Mouse (Mus musculus): ENCODE measurements around the gene Nptxr.

The Nptxr gene

DNA sequence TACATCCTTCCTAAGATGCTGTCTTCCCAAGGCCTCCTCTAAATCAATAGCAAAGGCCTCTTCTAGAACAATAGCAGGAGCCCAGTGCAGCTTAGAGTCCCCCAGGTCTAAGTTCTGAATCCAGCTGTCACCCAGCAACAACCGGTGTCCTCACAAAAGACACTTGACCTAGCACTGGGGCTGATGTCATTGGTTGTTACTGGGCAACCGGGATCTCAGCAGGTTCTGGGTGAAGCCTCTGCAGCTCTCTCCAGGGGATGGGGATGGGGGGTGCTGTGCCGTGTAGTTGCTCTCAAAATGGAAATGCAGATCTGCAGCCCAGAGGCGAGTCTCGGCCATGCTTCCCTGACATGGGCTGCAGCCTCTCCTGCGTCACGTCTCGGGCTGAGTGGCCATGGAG, 16.8 kb downstream of the Nptxr start:
- DNase-seq (ENCODE audit: low read depth, low spot score), result no peak
- Histone ChIP-seq H3K36me3 (ENCODE audit: control insufficient read depth, insufficient read depth, low read length, poor library complexity, severe bottlenecking) (no peaks in the 10 kb centered on the region), H3K27me3 (ENCODE audit: control insufficient read depth, insufficient read depth, low read length, poor library complexity, severe bottlenecking) (no peaks in the 10 kb centered on the region)

GRCm38 (mm10) chr15:79785056-79785455, 19.5 kb downstream of the Nptxr start:
- Histone ChIP-seq H3K27me3 (ENCODE audit: control insufficient read depth, insufficient read depth, low read length, poor library complexity, severe bottlenecking) (no peaks in the 10 kb centered on the region), H3K36me3 (ENCODE audit: control insufficient read depth, insufficient read depth, low read length, poor library complexity, severe bottlenecking) (no peaks in the 10 kb centered on the region)
- no peak for DNase-seq (ENCODE audit: low read depth, low spot score)

- no peak for DNase-seq (ENCODE audit: low read depth, low spot score)
- Histone ChIP-seq H3K27me3 (ENCODE audit: control insufficient read depth, insufficient read depth, low read length, poor library complexity, severe bottlenecking) (no peaks in the 10 kb centered on the region), H3K36me3 (ENCODE audit: control insufficient read depth, insufficient read depth, low read length, poor library complexity, severe bottlenecking) (no peaks in the 10 kb centered on the region)
These were observed 26.8 kb downstream of the Nptxr start, which contains the start of gene Dnal4 for GRCm38 (mm10) chr15:79777749-79778148. Dnal4 (minus strand) TSS chr15:79777849.

DNA sequence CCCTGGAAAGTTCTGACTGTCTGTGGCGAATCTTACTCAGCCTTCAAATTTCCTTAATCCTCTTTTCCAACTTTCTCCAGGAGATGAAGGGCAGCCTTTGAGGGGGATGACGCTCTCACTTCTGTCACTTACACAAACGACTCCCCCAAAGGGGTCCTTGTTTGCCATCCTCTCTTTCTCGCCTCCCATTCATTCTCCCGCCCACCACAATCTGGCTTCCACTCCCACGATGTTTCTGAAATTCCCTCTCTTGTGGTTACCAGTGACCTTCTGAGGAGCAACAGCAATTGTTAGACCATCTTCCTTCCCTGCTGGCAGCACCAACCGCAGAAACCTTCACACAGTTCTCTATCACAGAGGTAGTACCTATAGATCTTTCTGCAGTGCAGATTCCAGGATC, 28.9 kb downstream of the Nptxr start:
- no peak for DNase-seq (ENCODE audit: low read depth, low spot score)
- Histone ChIP-seq H3K36me3 (ENCODE audit: control insufficient read depth, insufficient read depth, low read length, poor library complexity, severe bottlenecking) (no peaks in the 10 kb centered on the region), H3K27me3 (ENCODE audit: control insufficient read depth, insufficient read depth, low read length, poor library complexity, severe bottlenecking) (no peaks in the 10 kb centered on the region)

DNA sequence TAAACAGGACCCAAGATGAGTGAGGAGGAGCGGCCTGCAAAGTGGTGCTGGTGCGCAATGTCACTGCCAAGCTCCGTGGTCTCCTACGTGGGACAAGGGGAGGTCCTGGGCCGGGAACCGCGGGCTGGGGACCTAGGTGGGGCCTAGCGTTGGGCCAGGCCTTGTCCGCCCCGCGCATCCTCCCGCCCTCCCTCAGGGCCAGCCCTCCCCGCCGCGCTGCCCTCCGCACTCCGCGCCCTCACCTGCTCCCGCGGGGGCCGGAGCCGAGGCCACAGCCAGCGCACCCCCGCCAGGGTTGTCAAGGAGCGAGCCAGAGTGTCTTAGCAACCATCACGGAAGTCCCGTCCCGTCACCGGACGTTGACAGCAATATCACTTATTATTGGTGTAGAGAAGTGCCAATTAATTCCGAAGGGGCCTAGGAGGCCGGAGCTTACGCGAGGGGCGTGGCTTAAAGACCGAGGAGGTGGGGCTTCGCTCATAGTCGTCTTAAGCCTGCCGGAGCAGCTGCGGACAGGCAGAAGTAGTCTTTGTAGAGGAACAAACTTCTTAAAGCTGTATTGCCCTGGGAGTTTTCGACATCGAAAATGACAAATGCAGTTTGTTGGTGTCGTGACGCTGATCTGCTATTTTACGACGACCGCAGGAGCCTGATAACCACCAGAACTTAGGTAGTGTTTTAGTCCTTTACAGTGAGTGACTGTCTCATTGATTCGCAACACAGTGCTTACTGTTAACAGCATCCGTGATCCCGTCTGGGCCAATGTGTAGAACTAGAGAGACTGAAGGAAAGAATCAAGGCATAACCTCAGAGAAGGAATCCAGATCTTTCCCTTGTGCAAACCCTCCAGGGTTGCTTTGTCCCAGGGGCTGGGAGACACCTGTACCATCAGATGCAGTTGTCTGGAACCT, 30.2 kb downstream of the Nptxr start:
- DNase-seq (ENCODE audit: low read depth, low spot score), result peak; percentile 99
- Histone ChIP-seq H3K27me3 (ENCODE audit: control insufficient read depth, insufficient read depth, low read length, poor library complexity, severe bottlenecking) (no peaks in the 10 kb centered on the region), H3K36me3 (ENCODE audit: control insufficient read depth, insufficient read depth, low read length, poor library complexity, severe bottlenecking) (no peaks in the 10 kb centered on the region)

DNA sequence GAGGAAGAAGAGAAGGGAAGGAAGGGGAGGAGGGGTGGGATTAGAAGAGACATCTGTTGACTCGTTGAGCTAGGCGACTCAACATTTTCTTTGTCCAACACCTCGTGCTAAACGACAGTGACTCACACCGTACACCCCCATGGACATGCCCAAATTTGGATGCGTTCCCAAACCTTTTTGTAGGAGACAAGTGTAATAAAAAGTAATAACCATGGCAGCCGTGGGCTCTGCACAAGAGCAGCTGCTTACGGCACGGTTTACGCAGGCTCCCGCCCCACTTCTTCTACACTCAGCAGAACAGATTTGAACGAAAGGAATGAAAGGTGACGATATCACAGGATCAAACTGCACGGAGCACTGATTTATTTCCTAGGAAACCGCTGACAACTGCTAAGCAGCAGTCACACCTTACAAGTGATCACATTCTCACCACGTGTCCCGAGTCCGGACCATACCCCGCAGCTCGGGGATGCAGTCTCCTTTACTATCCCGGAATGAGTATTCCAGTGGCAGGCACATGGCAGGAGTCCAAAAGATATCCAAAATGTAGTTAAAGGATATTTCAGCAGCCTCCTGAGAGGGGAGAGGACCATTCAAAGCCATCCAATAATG, 33.8 kb downstream of the Nptxr start:
- Histone ChIP-seq H3K27me3 (ENCODE audit: control insufficient read depth, insufficient read depth, low read length, poor library complexity, severe bottlenecking) (no peaks in the 10 kb centered on the region), H3K36me3 (ENCODE audit: control insufficient read depth, insufficient read depth, low read length, poor library complexity, severe bottlenecking) (no peaks in the 10 kb centered on the region)
- no peak for DNase-seq (ENCODE audit: low read depth, low spot score)

DNA sequence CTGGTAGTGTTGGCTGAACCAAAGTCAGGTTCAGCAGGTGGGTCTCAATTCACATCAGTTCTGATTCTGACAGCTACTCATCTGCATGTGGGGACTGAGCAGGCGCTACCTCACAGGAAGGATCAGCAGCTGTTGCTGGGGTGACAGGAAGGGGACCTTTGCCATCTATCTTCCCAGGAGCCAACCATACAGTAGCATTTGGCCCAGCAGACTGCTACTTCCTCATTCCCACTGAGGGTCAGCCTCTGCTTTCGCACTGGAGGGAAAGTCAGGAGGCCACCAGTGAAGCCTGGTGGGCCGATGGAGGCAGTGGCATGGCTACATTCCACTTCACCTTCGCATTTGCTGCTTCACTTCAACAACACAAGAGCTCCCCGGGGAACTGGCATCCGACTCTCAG, 36.3 kb downstream of the Nptxr start:
- H3K36me3 ChIP-seq (ENCODE audit: control insufficient read depth, insufficient read depth, low read length, poor library complexity, severe bottlenecking), result no peaks in the 10 kb centered on the region
- no peaks in the 10 kb centered on the region for H3K27me3 ChIP-seq (ENCODE audit: control insufficient read depth, insufficient read depth, low read length, poor library complexity, severe bottlenecking)
- DNase-seq (ENCODE audit: low read depth, low spot score), result no peak

DNA sequence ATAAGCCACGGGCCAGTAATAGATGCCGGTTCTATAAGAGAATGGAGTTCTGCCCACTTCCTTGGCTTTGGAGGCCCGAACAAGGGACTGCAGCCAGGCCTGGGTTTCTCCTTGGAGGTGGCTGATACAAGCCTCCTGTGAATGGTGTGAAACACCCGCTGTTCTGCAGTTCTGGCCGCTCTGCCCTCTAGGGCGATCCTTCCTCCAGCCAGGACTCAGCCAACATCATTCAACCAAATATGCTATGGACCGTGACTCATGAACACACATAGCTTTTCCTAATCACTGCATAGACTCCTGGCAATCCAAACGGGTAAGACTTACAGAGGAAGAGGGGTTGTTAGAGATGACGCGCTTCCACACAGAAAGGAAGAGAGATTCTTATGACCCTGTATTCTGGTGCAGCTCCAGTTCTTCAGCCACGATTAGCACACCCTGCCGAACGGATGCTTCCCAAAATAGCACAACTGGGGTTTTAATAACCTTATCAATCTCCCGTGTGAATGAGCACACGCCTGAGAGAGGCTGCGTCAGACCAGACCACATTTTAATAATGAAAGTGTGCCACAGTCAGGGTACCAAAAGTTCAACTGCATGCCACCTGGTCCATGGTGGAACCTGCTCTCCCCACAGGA, 37.1 kb downstream of the Nptxr start:
- H3K27me3 ChIP-seq (ENCODE audit: control insufficient read depth, insufficient read depth, low read length, poor library complexity, severe bottlenecking), result no peaks in the 10 kb centered on the region
- no peaks in the 10 kb centered on the region for H3K36me3 ChIP-seq (ENCODE audit: control insufficient read depth, insufficient read depth, low read length, poor library complexity, severe bottlenecking)

DNA sequence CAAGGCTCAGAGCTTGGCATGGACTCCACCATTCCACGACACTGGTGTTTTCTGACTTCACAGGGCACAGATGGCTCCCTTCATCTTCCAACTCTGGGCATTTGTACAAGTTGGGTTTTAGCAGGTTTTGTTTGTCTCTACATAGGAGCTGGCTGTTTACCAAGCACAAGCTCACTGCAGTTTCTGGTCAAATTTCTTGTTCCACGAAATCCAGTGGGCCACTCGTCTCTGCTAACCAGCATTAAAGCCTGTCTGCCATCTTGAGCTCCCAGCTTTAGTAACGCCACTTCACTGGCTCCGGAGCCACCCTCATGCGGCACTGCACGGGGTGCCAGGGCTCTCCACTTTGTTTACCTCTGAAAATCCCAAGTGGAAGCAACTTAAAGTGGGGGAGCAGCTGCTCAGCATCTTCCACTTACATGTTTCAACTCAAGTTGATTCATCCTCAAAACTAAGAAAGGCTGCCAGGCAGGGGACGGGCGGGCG, 37.9 kb downstream of the Nptxr start:
- peaks cover 1% of the 10 kb centered on the region for H3K36me3 ChIP-seq (ENCODE audit: control insufficient read depth, insufficient read depth, low read length, poor library complexity, severe bottlenecking)
- no peak for DNase-seq (ENCODE audit: low read depth, low spot score)
- H3K27me3 ChIP-seq (ENCODE audit: control insufficient read depth, insufficient read depth, low read length, poor library complexity, severe bottlenecking), result no peaks in the 10 kb centered on the region

More for the DNA sequence above, 37.1 kb downstream of the Nptxr start:
- DNase-seq (ENCODE audit: low read depth, low spot score), result no peak

- DNase-seq (ENCODE audit: low read depth, low spot score), result no peak
- Histone ChIP-seq H3K27me3 (ENCODE audit: control insufficient read depth, insufficient read depth, low read length, poor library complexity, severe bottlenecking) (no peaks in the 10 kb centered on the region), H3K36me3 (ENCODE audit: control insufficient read depth, insufficient read depth, low read length, poor library complexity, severe bottlenecking) (peaks cover 1% of the 10 kb centered on the region)
These were observed 38.4 kb downstream of the Nptxr start for GRCm38 (mm10) chr15:79766168-79766567.

DNA sequence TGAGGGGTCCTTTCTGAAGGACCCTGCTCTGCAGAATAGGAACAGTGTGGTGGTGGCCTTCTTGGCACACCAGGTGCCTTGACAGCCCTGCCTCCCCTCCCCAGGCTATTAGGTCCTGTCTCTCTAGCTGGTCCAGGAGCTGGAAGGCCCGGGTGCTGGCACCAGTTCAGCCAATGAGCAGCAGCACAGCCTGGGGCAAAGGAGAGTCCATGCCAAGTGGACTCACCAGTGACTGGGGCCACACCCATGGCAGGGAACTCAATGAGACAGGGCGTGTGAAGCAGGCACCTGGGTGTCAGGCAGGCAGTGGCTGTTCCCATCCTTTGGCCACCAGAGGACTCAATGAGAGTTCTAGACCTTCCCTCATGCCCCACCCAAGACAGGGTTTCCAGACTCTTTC, 39.2 kb downstream of the Nptxr start:
- peaks cover 1% of the 10 kb centered on the region for H3K36me3 ChIP-seq (ENCODE audit: control insufficient read depth, insufficient read depth, low read length, poor library complexity, severe bottlenecking)
- no peaks in the 10 kb centered on the region for H3K27me3 ChIP-seq (ENCODE audit: control insufficient read depth, insufficient read depth, low read length, poor library complexity, severe bottlenecking)
- DNase-seq (ENCODE audit: low read depth, low spot score), result no peak

DNA sequence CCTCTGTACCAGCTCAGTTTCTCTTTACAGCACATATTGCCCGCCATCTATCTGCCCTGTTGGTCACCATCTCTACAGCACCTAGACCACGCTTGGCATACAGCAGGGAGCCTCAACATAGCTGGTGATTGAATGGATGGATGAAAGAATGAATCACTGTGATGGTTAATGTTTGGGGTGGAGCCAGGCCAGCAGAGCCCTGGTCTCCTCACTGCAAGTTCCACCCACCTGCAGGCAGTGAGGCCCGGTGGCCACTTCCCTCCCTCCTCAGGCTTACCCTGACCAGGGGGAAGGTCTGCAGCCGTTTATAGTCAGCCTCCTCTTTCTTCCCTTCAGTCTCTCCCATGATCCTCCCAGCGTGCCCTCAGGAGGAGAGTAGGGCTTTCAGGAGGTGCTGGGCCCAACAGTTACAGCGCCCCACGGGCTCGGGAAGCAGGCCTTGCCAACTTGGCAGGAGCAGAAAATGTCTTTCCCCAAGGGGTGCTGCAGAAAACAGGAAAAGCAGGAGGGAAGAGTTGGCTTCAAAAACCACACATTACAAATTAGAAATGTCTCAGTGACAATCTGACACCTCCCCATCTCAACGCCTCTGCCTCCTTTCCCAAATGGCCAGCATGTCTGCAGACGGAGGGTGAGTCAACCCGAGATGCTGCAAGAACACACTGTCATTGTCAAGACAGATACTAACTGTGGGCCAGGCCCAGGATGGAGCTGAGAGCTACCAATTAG, 39.9 kb downstream of the Nptxr start:
- Histone ChIP-seq H3K36me3 (ENCODE audit: control insufficient read depth, insufficient read depth, low read length, poor library complexity, severe bottlenecking) (peaks cover 1% of the 10 kb centered on the region), H3K27me3 (ENCODE audit: control insufficient read depth, insufficient read depth, low read length, poor library complexity, severe bottlenecking) (no peaks in the 10 kb centered on the region)
- DNase-seq (ENCODE audit: low read depth, low spot score), result no peak

GRCm38 (mm10) chr15:79763601-79764246, 40.8 kb downstream of the Nptxr start:
- DNase-seq (ENCODE audit: low read depth, low spot score), result no peak
- Histone ChIP-seq H3K27me3 (ENCODE audit: control insufficient read depth, insufficient read depth, low read length, poor library complexity, severe bottlenecking) (no peaks in the 10 kb centered on the region), H3K36me3 (ENCODE audit: control insufficient read depth, insufficient read depth, low read length, poor library complexity, severe bottlenecking) (peaks cover 1% of the 10 kb centered on the region)

DNA sequence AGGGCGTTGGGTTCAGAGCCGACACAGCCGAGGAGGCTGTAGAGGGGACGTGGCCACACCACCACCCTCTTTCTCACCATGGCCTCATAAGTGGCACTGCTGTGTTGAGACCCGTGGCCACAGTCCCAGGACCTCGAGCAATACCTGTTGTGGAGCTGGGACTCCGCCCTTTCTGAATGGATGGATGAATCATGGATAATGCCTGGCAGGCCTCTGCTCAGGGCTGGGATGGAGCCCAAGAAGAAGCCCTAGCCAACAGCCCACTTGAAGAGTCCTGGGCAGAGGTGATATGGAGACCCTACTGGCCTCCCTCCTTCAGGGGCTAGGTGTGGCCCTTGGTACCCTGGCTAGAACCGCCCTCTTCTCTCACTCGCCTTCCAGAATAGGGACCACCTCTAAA, 41.6 kb downstream of the Nptxr start:
- no peak for DNase-seq (ENCODE audit: low read depth, low spot score)
- Histone ChIP-seq H3K36me3 (ENCODE audit: control insufficient read depth, insufficient read depth, low read length, poor library complexity, severe bottlenecking) (peaks cover 1% of the 10 kb centered on the region), H3K27me3 (ENCODE audit: control insufficient read depth, insufficient read depth, low read length, poor library complexity, severe bottlenecking) (no peaks in the 10 kb centered on the region)

All from splenic B cell, adult 2 months (primary cell).